Mouse (Mus musculus): ENCODE measurements at regions not wholly inside any gene's neighbourhood (a gene's known extent, or its start where the extent isn't known, plus 50 kb on each side); places are given as distances from the start of the nearest gene placed in this dataset.

GRCm38 (mm10) chr3:27815201-27815695, 80.9 kb downstream of the Tmem212 start:
- WGBS = 92% methylated on average over 6 of the region's 6 CpGs
- ATAC-seq = no peak

GRCm38 (mm10) chr3:27804271-27804670, 91.9 kb downstream of the Tmem212 start:
- H3K4me1 ChIP-seq (ENCODE audit: control insufficient read depth, insufficient read depth, low read length) = no peaks in the 10 kb centered on the region
- ATAC-seq = no peak
- no peak overlapping the region for H3K9ac ChIP-seq (ENCODE audit: low read depth, low read length)
- no peak overlapping the region for H3K4me3 ChIP-seq (ENCODE audit: low read length)
- H3K4me2 ChIP-seq (ENCODE audit: low read depth, low read length) = no peak overlapping the region
- no peaks in the 10 kb centered on the region for H3K36me3 ChIP-seq (ENCODE audit: control insufficient read depth, insufficient read depth, low read length)
- H3K9me3 ChIP-seq (ENCODE audit: control insufficient read depth, low read length) = no peaks in the 10 kb centered on the region
- H3K27ac ChIP-seq (ENCODE audit: low read length) = no peak overlapping the region
- 61% methylated on average over 5 of the region's 5 CpGs for WGBS
- H3K27me3 ChIP-seq (replicated peaks; ENCODE audit: control insufficient read depth, insufficient read depth, low read length) = no peaks in the 10 kb centered on the region

More at GRCm38 (mm10) chr3:27815201-27815695, 80.9 kb downstream of the Tmem212 start:
- no peaks in the 10 kb centered on the region for H3K4me1 ChIP-seq (ENCODE audit: control insufficient read depth, insufficient read depth, low read length)
- no peak overlapping the region for H3K27ac ChIP-seq (ENCODE audit: low read length)
- no peak overlapping the region for H3K4me3 ChIP-seq (ENCODE audit: low read length)
- no peaks in the 10 kb centered on the region for H3K9me3 ChIP-seq (ENCODE audit: control insufficient read depth, low read length)
- H3K27me3 ChIP-seq (replicated peaks; ENCODE audit: control insufficient read depth, insufficient read depth, low read length) = no peaks in the 10 kb centered on the region
- H3K36me3 ChIP-seq (ENCODE audit: control insufficient read depth, insufficient read depth, low read length) = no peaks in the 10 kb centered on the region
- no peak overlapping the region for H3K9ac ChIP-seq (ENCODE audit: low read depth, low read length)
- H3K4me2 ChIP-seq (ENCODE audit: low read depth, low read length) = no peak overlapping the region

DNA sequence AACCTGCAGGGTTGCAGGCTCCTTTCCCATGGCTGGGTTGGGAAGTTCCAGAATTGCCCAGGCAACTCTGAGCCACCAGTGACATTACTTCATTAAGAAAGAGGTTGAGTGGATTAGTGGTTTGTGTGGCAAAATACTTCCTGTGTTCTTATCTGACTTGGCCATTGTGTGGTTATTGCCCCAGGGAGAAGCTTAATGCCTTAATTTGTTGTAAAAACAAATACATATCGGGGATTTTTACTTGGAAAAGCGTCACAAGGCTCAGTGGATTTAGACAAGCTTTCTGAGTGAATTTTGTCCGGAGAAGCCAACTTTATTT, 80.5 kb upstream of the Fndc3b start:
- H3K36me3 ChIP-seq (ENCODE audit: control insufficient read depth, insufficient read depth, low read length) = no peaks in the 10 kb centered on the region
- 68% methylated on average over 3 of the region's 3 CpGs for WGBS
- H3K9ac ChIP-seq (ENCODE audit: low read depth, low read length) = no peak overlapping the region
- no peak overlapping the region for H3K4me2 ChIP-seq (ENCODE audit: low read depth, low read length)
- no peaks in the 10 kb centered on the region for H3K27me3 ChIP-seq (replicated peaks; ENCODE audit: control insufficient read depth, insufficient read depth, low read length)
- H3K4me1 ChIP-seq (ENCODE audit: control insufficient read depth, insufficient read depth, low read length) = no peaks in the 10 kb centered on the region; the same call in 1 of the 2 replicates
- H3K4me3 ChIP-seq (ENCODE audit: low read length) = no peak overlapping the region
- no peak overlapping the region for H3K27ac ChIP-seq (ENCODE audit: low read length)
- no peaks in the 10 kb centered on the region for H3K9me3 ChIP-seq (ENCODE audit: control insufficient read depth, low read length)
- ATAC-seq = no peak

DNA sequence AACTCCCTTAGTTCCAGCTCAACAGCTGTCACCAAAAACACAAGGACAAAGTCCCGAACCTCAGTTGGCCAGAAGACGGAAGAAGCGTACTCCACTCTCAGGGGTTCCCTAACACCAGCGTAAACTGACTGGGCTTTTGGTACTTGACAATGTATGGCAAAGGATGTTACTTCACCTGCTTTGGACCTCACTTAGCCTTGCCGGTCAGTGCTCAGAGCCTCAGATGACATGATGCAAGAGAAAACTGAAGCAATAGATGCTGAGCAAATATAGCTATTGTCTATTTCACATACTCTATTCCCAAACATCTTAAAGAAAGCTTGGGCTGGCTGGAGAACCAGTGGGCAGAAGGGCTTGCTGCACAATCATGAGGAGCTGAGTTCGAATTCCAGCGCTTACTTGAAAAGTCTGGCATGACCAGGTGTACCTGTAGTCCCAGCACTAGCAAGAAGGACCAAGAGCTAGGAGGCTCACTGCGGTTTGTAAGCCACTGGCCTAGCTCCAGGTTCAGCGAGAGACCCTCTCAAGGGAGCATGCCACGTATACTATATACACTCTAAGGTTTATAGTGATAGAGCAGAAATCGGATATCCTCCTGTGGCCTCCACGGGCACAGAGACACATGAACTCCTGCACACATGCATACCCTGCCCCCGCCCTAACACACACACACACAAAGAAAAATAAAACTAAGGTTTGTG, 80.0 kb upstream of the Fndc3b start:
- no peaks in the 10 kb centered on the region for H3K9me3 ChIP-seq (ENCODE audit: control insufficient read depth, low read length)
- no peak overlapping the region for H3K27ac ChIP-seq (ENCODE audit: low read length)
- no peak overlapping the region for H3K4me2 ChIP-seq (ENCODE audit: low read depth, low read length)
- H3K36me3 ChIP-seq (ENCODE audit: control insufficient read depth, insufficient read depth, low read length) = no peaks in the 10 kb centered on the region
- ATAC-seq = no peak
- H3K4me3 ChIP-seq (ENCODE audit: low read length) = no peak overlapping the region
- WGBS = 90% methylated on average over 13 of the region's 13 CpGs
- no peaks in the 10 kb centered on the region; the same call in 1 of the 2 replicates for H3K4me1 ChIP-seq (ENCODE audit: control insufficient read depth, insufficient read depth, low read length)
- H3K9ac ChIP-seq (ENCODE audit: low read depth, low read length) = no peak overlapping the region
- no peaks in the 10 kb centered on the region for H3K27me3 ChIP-seq (replicated peaks; ENCODE audit: control insufficient read depth, insufficient read depth, low read length)

GRCm38 (mm10) chr3:27783926-27784325, 72.8 kb upstream of the Fndc3b start:
- Histone ChIP-seq H3K4me2 (ENCODE audit: low read depth, low read length) (no peak overlapping the region), H3K27me3 (replicated peaks; ENCODE audit: control insufficient read depth, insufficient read depth, low read length) (no peaks in the 10 kb centered on the region), H3K27ac (ENCODE audit: low read length) (no peak overlapping the region), H3K9me3 (ENCODE audit: control insufficient read depth, low read length) (no peaks in the 10 kb centered on the region), H3K4me1 (ENCODE audit: control insufficient read depth, insufficient read depth, low read length) (peaks cover 7% of the 10 kb centered on the region), H3K4me3 (ENCODE audit: low read length) (no peak overlapping the region), H3K9ac (ENCODE audit: low read depth, low read length) (no peak overlapping the region), H3K36me3 (ENCODE audit: control insufficient read depth, insufficient read depth, low read length) (no peaks in the 10 kb centered on the region)
- 80% methylated on average over 2 of the region's 2 CpGs for WGBS
- ATAC-seq = no peak

DNA sequence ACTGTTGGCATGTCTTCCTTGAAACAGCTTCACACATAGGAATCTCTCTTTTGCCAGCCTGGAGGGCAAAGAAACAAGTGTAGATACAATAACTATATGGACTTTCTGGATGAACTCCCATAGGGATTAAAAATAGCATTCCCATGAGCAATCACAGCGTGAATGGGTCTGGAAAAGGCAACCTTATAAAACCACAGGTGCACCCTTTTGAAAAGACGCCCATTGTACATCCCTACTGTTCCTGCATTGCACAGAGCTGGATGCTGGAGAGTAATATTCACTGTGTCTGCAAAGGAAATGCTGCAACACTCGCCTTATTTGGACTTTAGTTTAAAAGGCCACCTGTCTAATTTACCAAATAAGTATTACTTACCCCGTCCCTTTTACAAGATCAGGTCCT, 72.4 kb upstream of the Fndc3b start:
- ATAC-seq = no peak
- Histone ChIP-seq H3K4me1 (ENCODE audit: control insufficient read depth, insufficient read depth, low read length) (peaks cover 7% of the 10 kb centered on the region), H3K9ac (ENCODE audit: low read depth, low read length) (no peak overlapping the region), H3K4me2 (ENCODE audit: low read depth, low read length) (no peak overlapping the region), H3K4me3 (ENCODE audit: low read length) (no peak overlapping the region), H3K9me3 (ENCODE audit: control insufficient read depth, low read length) (no peaks in the 10 kb centered on the region), H3K36me3 (ENCODE audit: control insufficient read depth, insufficient read depth, low read length) (no peaks in the 10 kb centered on the region), H3K27me3 (replicated peaks; ENCODE audit: control insufficient read depth, insufficient read depth, low read length) (no peaks in the 10 kb centered on the region), H3K27ac (ENCODE audit: low read length) (no peak overlapping the region)
- WGBS = 77% methylated on average over 4 of the region's 4 CpGs

GRCm38 (mm10) chr3:27782056-27782765, 71.1 kb upstream of the Fndc3b start:
- Histone ChIP-seq H3K9ac (ENCODE audit: low read depth, low read length) (peak overlapping the region; percentile 42; the same call in 1 of the 2 replicates), H3K9me3 (ENCODE audit: control insufficient read depth, low read length) (no peaks in the 10 kb centered on the region), H3K27me3 (replicated peaks; ENCODE audit: control insufficient read depth, insufficient read depth, low read length) (no peaks in the 10 kb centered on the region), H3K4me2 (ENCODE audit: low read depth, low read length) (peak overlapping the region; percentile 16; the same call in 1 of the 2 replicates), H3K4me3 (ENCODE audit: low read length) (no peak overlapping the region), H3K4me1 (ENCODE audit: control insufficient read depth, insufficient read depth, low read length) (peaks cover 7% of the 10 kb centered on the region), H3K36me3 (ENCODE audit: control insufficient read depth, insufficient read depth, low read length) (no peaks in the 10 kb centered on the region), H3K27ac (ENCODE audit: low read length) (no peak overlapping the region; the same call in 1 of the 2 replicates)
- WGBS = 38% methylated on average over 19 of the region's 19 CpGs
- ATAC-seq = no peak

GRCm38 (mm10) chr3:27779892-27780291, 68.8 kb upstream of the Fndc3b start:
- H3K27ac ChIP-seq (ENCODE audit: low read length) = no peak overlapping the region
- no peak for ATAC-seq
- no peak overlapping the region for H3K9ac ChIP-seq (ENCODE audit: low read depth, low read length)
- no peaks in the 10 kb centered on the region for H3K9me3 ChIP-seq (ENCODE audit: control insufficient read depth, low read length)
- no peaks in the 10 kb centered on the region for H3K27me3 ChIP-seq (replicated peaks; ENCODE audit: control insufficient read depth, insufficient read depth, low read length)
- no peaks in the 10 kb centered on the region for H3K36me3 ChIP-seq (ENCODE audit: control insufficient read depth, insufficient read depth, low read length)
- no peak overlapping the region for H3K4me2 ChIP-seq (ENCODE audit: low read depth, low read length)
- WGBS = 45% methylated on average over 7 of the region's 7 CpGs
- H3K4me3 ChIP-seq (ENCODE audit: low read length) = no peak overlapping the region
- peaks cover 7% of the 10 kb centered on the region for H3K4me1 ChIP-seq (ENCODE audit: control insufficient read depth, insufficient read depth, low read length)

DNA sequence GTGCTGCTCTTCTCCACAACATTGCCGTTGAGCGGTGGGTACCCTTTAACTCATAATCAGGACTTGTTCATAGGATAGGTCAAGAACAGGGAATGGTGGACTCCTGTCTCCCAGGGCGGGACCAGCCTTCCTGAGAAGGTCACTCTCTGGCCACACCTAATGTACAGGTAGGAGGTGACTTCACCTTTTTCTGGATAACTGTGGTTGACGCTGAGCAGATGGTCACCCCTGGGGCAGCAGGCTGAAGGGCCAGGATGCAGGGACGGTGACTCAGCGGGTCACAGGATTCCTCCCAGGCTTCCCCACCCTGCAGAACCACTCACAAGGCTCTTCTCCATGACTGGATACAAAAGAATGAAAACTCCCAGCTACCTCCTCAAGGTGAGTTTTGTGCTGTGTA, 66.6 kb upstream of the Fndc3b start:
- no peak for ATAC-seq
- Histone ChIP-seq H3K4me3 (ENCODE audit: low read length) (no peak overlapping the region), H3K4me1 (ENCODE audit: control insufficient read depth, insufficient read depth, low read length) (peaks cover 7% of the 10 kb centered on the region), H3K9ac (ENCODE audit: low read depth, low read length) (no peak overlapping the region), H3K27ac (ENCODE audit: low read length) (no peak overlapping the region), H3K36me3 (ENCODE audit: control insufficient read depth, insufficient read depth, low read length) (no peaks in the 10 kb centered on the region), H3K27me3 (replicated peaks; ENCODE audit: control insufficient read depth, insufficient read depth, low read length) (no peaks in the 10 kb centered on the region), H3K4me2 (ENCODE audit: low read depth, low read length) (no peak overlapping the region), H3K9me3 (ENCODE audit: control insufficient read depth, low read length) (no peaks in the 10 kb centered on the region)
- WGBS = 87% methylated on average over 6 of the region's 6 CpGs

Data from intestine, embryonic 16.5 days (tissue).